Mouse (Mus musculus) thymus, postnatal 4 days (tissue): Measurements from ENCODE around the gene Gpx2.

ENCODE experiments used
- DNase-seq: peaks from one replicate; pipeline ENCODE4 v3.0.0; 2021

Gpx2 gene

DNA sequence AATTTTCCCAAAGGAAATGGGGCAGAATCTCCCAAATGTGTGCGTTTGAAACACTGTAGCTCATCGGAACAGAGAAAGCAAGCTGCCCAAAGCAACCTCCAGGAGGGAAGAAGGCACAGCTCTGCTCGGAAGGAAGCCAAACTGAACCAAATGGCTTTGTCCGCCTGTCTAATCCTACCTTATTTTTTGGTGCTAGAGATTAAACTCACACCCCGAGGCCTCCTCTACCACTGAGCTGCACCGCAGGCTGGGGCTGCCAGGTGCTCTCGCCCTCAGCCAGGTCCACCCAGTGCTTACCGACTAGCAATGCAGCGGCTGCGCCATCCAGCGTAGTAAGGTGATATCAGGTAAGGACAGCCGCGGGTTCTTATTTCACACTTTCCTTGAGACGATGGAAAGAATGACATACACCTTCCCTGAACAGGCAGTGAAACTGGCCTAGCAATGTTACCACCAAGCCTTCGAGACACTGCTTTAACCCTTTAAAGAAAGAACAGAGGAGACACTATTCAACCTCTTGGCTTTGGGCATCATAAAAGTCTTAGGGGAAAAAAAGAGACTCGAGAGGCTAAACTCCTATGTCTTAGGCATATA lies 44.4 kb downstream of the Gpx2 start:
- no peak for DNase-seq
